Mouse (Mus musculus): ENCODE measurements at regions not wholly inside any gene's neighbourhood (a gene's known extent, or its start where the extent isn't known, plus 50 kb on each side); places are given as distances from the start of the nearest gene placed in this dataset.

- no peaks in the 10 kb centered on the region for H3K36me3 ChIP-seq (ENCODE audit: control insufficient read depth, insufficient read depth, low read length)
- no peaks in the 10 kb centered on the region for H3K27me3 ChIP-seq (ENCODE audit: control insufficient read depth, insufficient read depth, low read length)
- no peak overlapping the region for H3K27ac ChIP-seq (replicated peaks; ENCODE audit: low read depth, low read length)
- 81% methylated on average over 5 of the region's 5 CpGs for WGBS
- H3K4me2 ChIP-seq (ENCODE audit: low read depth, severe bottlenecking) = no peak overlapping the region
- H3K4me3 ChIP-seq (ENCODE audit: low read depth, low read length) = no peak overlapping the region
- DNase-seq (ENCODE audit: low spot score) (no peak), ATAC-seq (ENCODE audit: insufficient number of reproducible peaks, low FRiP score, low TSS enrichment, low read depth) (no peak)
- H3K9me3 ChIP-seq (ENCODE audit: control insufficient read depth, low read length) = no peaks in the 10 kb centered on the region
- H3K4me1 ChIP-seq (ENCODE audit: control insufficient read depth, insufficient read depth, low read length) = no peaks in the 10 kb centered on the region
- no peak overlapping the region for H3K9ac ChIP-seq (ENCODE audit: low read length)
Measured at GRCm38 (mm10) chr4:39791096-39791495, 341.0 kb downstream of the 1700009N14Rik start.

- H3K27ac ChIP-seq (replicated peaks; ENCODE audit: low read depth, low read length) = no peak overlapping the region
- ATAC-seq (ENCODE audit: insufficient number of reproducible peaks, low FRiP score, low TSS enrichment, low read depth) (no peak), DNase-seq (ENCODE audit: low spot score) (no peak)
- no peaks in the 10 kb centered on the region for H3K4me1 ChIP-seq (ENCODE audit: control insufficient read depth, insufficient read depth, low read length)
- H3K27me3 ChIP-seq (ENCODE audit: control insufficient read depth, insufficient read depth, low read length) = no peaks in the 10 kb centered on the region
- no peaks in the 10 kb centered on the region for H3K36me3 ChIP-seq (ENCODE audit: control insufficient read depth, insufficient read depth, low read length)
- H3K9ac ChIP-seq (ENCODE audit: low read length) = no peak overlapping the region
- no peak overlapping the region for H3K4me2 ChIP-seq (ENCODE audit: low read depth, severe bottlenecking)
- H3K4me3 ChIP-seq (ENCODE audit: low read depth, low read length) = no peak overlapping the region
- H3K9me3 ChIP-seq (ENCODE audit: control insufficient read depth, low read length) = no peaks in the 10 kb centered on the region
- 83% methylated on average over 3 of the region's 3 CpGs for WGBS
Measured at GRCm38 (mm10) chr4:39809950-39810349, 332.9 kb upstream of the Aco1 start.

DNA sequence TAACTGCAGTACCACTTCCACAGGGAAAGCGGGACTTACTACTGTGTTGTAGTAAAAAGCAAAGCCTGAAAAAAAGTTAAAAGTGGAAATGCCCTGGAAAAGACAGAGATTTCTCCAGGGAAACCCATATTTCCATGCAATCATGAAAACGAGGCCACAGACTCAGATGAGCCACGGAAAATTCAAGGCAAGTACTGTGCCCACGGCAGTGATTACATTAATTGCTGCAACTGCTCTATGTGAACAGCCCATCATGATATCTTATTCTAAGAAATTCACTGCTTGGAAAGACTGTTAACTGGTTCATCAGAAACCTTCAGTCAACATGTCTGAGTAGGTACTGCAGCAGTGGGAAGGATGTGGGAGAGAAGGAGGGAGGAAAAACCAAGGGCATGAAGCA lies 330.1 kb upstream of the Aco1 start:
- WGBS = 89% methylated on average over 4 of the region's 4 CpGs
- Histone ChIP-seq H3K9ac (ENCODE audit: low read length) (no peak overlapping the region), H3K4me3 (ENCODE audit: low read depth, low read length) (no peak overlapping the region), H3K27me3 (ENCODE audit: control insufficient read depth, insufficient read depth, low read length) (no peaks in the 10 kb centered on the region), H3K36me3 (ENCODE audit: control insufficient read depth, insufficient read depth, low read length) (no peaks in the 10 kb centered on the region), H3K4me2 (ENCODE audit: low read depth, severe bottlenecking) (no peak overlapping the region), H3K27ac (replicated peaks; ENCODE audit: low read depth, low read length) (no peak overlapping the region), H3K9me3 (ENCODE audit: control insufficient read depth, low read length) (no peaks in the 10 kb centered on the region), H3K4me1 (ENCODE audit: control insufficient read depth, insufficient read depth, low read length) (no peaks in the 10 kb centered on the region)
- no peak for ATAC-seq (ENCODE audit: insufficient number of reproducible peaks, low FRiP score, low TSS enrichment, low read depth)
- DNase-seq (ENCODE audit: low spot score) = no peak

DNA sequence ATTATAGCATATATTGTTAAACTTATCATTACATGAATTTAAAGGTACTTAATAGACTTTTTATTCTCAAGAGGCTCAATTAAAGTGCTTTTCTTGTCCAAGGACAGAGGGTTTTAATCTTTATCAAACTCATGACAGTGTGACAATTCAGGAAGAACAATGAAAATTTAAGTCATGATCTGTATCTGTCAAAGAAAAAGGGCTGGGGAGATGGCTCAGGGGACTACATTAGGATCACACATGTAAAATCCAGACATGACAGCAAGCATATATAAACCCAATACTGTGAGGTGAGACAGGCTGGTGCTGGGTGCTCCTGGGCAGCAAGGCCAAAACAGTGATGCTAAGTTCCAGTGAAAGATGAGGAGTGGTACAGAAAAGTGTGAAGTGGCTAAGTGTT lies 327.3 kb upstream of the Aco1 start:
- Histone ChIP-seq H3K4me3 (ENCODE audit: low read depth, low read length) (no peak overlapping the region), H3K27me3 (ENCODE audit: control insufficient read depth, insufficient read depth, low read length) (no peaks in the 10 kb centered on the region), H3K27ac (replicated peaks; ENCODE audit: low read depth, low read length) (no peak overlapping the region), H3K9ac (ENCODE audit: low read length) (no peak overlapping the region), H3K4me2 (ENCODE audit: low read depth, severe bottlenecking) (no peak overlapping the region), H3K9me3 (ENCODE audit: control insufficient read depth, low read length) (no peaks in the 10 kb centered on the region), H3K36me3 (ENCODE audit: control insufficient read depth, insufficient read depth, low read length) (no peaks in the 10 kb centered on the region), H3K4me1 (ENCODE audit: control insufficient read depth, insufficient read depth, low read length) (no peaks in the 10 kb centered on the region)
- no peak for DNase-seq (ENCODE audit: low spot score)
- ATAC-seq (ENCODE audit: insufficient number of reproducible peaks, low FRiP score, low TSS enrichment, low read depth) = no peak

GRCm38 (mm10) chr4:39817675-39818074 lies 325.2 kb upstream of the Aco1 start:
- 89% methylated on average over 4 of the region's 4 CpGs for WGBS
- no peaks in the 10 kb centered on the region for H3K4me1 ChIP-seq (ENCODE audit: control insufficient read depth, insufficient read depth, low read length)

DNA sequence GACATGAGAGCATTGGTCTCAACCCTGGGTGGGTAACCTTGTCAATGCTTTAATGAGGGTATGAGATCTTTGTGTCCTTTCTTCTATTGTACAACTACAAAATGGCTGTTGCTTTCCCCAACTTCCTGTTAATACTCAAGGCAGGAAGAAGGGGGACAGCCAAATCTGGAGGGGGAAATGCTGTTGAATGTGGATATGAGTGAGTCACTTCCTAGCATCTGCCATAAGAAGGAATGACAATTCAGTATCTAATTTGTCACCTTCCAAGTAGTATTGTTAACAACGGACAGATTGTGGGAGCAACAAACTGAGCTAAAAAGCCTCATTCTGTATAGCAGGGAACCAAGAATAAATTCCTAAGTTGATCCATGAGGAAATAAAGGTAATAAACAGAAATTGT lies 309.2 kb upstream of the Aco1 start:
- no peak overlapping the region for H3K4me2 ChIP-seq (ENCODE audit: low read depth, severe bottlenecking)

More at GRCm38 (mm10) chr4:39817675-39818074, 325.2 kb upstream of the Aco1 start:
- Histone ChIP-seq H3K4me3 (ENCODE audit: low read depth, low read length) (no peak overlapping the region), H3K36me3 (ENCODE audit: control insufficient read depth, insufficient read depth, low read length) (no peaks in the 10 kb centered on the region), H3K27ac (replicated peaks; ENCODE audit: low read depth, low read length) (no peak overlapping the region), H3K4me2 (ENCODE audit: low read depth, severe bottlenecking) (no peak overlapping the region), H3K27me3 (ENCODE audit: control insufficient read depth, insufficient read depth, low read length) (no peaks in the 10 kb centered on the region), H3K9me3 (ENCODE audit: control insufficient read depth, low read length) (no peaks in the 10 kb centered on the region), H3K9ac (ENCODE audit: low read length) (no peak overlapping the region)
- ATAC-seq (ENCODE audit: insufficient number of reproducible peaks, low FRiP score, low TSS enrichment, low read depth) = no peak
- DNase-seq (ENCODE audit: low spot score) = no peak

More for the DNA sequence above, 309.2 kb upstream of the Aco1 start:
- DNase-seq (ENCODE audit: low spot score) (no peak), ATAC-seq (ENCODE audit: insufficient number of reproducible peaks, low FRiP score, low TSS enrichment, low read depth) (no peak)
- Histone ChIP-seq H3K9me3 (ENCODE audit: control insufficient read depth, low read length) (no peaks in the 10 kb centered on the region), H3K4me3 (ENCODE audit: low read depth, low read length) (no peak overlapping the region), H3K27me3 (ENCODE audit: control insufficient read depth, insufficient read depth, low read length) (no peaks in the 10 kb centered on the region), H3K36me3 (ENCODE audit: control insufficient read depth, insufficient read depth, low read length) (no peaks in the 10 kb centered on the region), H3K4me1 (ENCODE audit: control insufficient read depth, insufficient read depth, low read length) (no peaks in the 10 kb centered on the region), H3K27ac (replicated peaks; ENCODE audit: low read depth, low read length) (no peak overlapping the region), H3K9ac (ENCODE audit: low read length) (no peak overlapping the region)
- WGBS = 85% methylated on average over 1 of the region's 1 CpGs
